Mouse (Mus musculus) layer of hippocampus, adult 11-12 months (tissue): ENCODE data around the gene Ccdc78.
A peak's percentile ranks its signal among the peaks of the same experiment; 100 is the strongest.

Experiments
- DNase-seq: peaks from one replicate; pipeline ENCODE4 v3.0.0; 2022; ENCODE audit warnings: low spot score

Gene Ccdc78

DNA sequence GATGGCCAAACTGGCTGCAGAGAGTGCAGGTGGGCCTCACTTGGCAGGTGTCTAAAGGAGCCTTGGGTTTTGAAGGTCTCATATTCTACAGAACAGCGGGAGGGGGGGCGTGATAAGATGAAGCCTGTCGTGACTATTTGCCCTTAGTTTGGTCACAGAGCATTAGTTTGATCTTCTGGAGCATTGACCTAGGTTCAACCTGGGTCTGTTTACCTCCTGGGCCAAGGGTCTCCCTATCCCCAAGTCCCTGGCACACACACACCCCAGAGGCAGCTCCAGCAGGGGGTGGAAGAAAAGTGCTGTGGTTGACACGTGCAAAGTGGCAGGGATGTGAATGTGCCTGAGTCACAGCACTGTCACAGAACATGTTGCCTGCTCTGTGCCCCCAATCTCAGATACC is 24.5 kb downstream of the Ccdc78 start:
- DNase-seq: no peak

DNA sequence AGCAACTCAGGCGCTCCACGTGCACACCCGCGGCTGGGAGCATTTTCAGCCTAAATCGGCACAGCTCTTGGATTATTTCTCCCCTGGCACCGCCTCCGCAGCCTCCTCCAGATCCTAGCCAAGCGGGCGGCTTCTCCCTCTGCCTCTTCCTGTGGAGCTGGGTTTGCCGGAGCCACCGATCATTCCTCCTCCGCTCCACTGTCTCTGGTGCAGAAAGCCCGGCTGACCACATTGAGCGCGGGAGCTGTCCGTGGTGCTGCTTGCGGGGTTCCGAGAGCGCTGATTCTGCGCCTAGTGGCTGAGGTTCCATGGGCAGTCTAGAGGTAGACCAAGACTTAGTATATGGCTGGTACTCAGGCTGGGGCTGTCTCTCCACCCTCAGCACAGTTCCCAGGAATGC is 27.1 kb downstream of the Ccdc78 start:
- DNase-seq: peak; percentile 81

DNA sequence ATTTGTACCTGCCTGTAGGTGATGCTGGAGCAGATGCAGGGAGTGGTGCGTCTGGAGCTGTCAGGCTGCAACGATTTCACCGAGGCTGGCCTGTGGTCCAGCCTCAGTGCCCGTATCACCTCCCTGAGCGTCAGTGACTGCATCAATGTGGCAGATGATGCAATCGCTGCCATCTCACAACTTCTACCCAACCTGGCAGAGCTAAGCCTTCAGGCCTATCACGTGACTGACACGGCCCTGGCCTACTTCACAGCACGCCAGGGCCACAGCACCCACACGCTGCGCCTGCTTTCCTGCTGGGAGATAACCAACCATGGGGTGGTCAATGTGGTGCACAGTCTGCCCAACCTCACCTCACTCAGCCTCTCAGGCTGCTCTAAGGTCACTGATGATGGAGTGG is 31.3 kb downstream of the Ccdc78 start:
- DNase-seq: no peak

DNA sequence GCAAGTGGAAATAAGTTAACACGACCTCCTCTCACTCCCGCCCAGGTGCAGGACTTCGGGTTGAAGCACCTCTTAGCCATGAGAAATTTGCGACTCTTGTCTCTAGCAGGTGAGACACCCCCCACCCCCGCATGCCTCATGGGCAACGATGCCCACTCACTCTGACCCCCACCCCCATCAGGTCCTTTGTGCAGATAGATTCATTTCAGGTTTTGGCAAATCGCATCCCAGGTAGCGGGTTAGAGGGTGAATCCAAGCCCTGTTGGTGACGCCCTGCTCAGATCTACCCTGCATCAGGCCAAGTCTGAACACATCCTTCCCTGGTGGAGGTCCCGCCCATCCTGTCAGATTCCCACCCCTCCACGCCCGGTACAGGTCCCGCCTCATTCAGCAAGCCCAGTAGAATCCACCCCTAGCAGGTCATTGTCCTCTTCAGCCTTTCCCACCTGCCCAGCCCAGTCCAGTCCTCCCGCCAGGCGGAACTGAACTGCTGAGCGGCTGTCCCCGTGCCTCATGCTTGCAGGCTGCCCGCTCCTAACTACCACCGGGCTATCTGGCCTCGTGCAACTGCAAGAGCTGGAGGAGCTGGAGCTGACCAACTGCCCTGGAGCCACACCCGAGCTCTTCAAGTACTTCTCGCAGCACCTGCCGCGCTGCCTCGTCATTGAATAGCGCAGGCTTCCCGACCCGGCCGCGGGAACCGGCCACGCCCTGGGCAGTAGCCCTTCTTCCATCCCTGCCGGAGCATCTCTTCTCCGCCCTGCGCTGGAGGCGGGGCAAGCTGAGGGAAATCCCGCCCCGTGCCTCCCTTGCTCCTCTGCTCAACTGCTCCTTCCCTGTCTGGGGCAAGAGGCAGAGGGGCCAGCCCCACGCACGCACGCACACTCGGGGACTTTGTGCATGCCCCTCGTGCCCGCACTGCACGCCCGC is 32.7 kb downstream of the Ccdc78 start:
- no peak for DNase-seq

DNA sequence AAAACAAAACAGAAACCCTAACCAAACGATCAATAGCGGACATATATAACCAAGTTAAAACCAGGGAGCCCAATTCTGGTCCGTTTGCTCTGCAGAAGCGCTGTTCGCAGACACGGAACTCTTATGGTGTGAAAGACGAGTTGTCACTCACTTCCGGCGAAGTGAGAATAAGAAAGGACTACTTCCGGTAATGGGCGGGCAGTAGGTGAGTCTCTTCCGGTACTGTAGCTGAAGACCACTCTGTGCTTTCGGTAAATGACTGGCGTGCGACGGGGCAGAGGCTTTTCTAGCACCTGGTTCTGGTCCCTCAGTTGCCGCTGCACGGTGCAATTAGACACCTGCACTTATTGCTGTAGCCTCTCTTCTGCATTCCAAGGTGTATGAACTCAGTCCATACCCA is 37.1 kb downstream of the Ccdc78 start, which contains the start of gene Wdr24:
TSS of gene Wdr24 (plus strand) at position 176 of the 400 bp plus-strand sequence.
- DNase-seq: peak; percentile 86

DNA sequence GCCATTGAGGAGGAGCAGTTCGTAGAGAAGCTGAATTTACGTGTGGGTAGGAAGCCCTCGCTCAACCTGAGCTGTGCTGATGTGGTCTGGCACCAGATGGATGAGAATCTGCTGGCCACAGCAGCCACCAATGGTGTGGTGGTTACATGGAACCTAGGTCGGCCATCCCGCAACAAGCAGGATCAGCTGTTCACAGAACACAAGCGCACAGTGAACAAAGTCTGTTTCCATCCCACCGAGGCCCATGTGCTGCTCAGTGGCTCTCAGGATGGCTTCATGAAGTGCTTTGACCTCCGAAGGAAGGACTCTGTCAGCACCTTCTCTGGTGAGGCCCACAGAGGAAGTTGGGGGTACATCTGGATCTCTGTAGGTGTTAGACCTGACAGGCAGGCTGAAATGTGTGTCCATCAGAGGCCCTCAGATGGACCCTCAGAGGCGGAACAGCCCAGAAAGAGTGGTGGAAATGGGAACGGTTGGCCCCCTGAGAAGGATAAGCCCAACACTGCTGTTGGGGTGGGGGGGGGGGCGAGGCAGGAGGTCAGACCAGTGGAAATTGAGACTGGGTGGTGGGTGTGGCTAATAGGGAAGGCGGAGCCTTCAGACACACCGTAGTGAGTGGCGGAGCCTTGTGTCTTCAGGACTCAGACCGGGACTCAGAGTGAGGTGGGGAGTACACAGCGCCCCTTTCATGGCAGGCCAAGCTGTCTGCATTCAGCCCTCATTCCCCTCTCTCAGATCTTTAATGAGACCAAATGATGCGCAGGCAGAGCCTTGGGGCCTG is 38.2 kb downstream of the Ccdc78 start:
- no peak for DNase-seq

DNA sequence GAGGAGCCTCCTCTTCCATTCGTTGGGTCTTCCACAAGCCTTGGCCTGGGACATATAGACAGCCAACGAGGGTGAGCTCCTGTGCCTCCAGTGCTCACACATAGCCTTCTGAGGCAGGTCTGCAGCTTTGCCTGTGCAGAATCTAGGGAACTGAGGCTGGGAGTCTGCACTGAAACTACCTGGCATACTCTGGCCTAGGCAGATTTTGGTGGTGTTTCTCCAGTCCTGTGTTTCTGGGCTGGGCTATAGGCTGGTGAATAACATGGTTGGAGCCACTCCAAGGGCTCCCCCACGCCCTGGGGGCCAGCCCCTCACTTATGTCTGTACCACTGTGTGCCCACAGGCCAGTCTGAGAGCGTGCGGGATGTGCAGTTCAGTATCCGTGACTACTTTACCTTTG is 38.9 kb downstream of the Ccdc78 start:
- no peak for DNase-seq

DNA sequence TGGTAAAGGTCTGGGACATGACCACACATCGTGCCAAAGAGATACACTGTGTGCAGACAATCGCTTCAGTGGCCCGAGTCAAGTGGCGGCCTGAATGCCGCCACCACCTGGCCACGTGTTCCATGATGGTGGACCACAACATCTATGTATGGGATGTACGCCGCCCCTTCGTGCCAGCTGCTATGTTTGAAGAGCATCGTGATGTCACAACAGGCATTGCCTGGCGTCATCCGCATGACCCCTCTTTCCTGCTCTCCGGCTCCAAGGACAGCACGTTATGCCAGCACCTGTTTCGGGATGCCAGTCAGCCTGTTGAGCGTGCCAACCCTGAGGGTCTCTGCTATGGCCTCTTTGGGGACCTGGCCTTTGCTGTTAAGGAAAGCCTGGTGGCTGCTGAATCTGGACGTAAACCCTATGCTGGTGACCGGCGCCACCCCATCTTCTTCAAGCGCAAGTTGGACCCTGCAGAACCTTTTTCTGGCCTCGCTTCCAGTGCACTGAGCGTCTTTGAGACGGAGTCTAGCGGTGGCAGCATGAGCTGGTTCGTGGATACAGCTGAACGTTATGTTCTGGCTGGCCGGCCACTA is 39.7 kb downstream of the Ccdc78 start:
- DNase-seq: no peak

DNA sequence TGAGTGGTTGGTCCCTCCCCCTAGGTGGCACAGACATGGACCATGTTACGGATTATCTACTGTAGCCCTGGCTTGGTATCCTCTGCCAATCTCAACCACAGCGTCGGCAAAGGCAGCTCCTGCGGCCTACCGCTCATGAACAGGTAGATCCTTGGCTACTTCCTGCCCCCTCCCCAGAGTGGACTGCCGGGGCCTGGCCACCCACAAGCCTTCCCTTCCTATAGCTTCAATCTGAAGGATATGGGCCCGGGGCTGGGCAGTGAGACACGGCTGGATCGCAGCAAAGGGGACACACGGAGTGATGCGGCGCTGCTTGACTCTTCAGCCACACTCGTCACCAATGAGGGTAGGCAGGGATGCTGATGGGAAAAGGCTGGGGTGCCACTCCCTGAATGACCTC is 40.6 kb downstream of the Ccdc78 start:
- no peak for DNase-seq

DNA sequence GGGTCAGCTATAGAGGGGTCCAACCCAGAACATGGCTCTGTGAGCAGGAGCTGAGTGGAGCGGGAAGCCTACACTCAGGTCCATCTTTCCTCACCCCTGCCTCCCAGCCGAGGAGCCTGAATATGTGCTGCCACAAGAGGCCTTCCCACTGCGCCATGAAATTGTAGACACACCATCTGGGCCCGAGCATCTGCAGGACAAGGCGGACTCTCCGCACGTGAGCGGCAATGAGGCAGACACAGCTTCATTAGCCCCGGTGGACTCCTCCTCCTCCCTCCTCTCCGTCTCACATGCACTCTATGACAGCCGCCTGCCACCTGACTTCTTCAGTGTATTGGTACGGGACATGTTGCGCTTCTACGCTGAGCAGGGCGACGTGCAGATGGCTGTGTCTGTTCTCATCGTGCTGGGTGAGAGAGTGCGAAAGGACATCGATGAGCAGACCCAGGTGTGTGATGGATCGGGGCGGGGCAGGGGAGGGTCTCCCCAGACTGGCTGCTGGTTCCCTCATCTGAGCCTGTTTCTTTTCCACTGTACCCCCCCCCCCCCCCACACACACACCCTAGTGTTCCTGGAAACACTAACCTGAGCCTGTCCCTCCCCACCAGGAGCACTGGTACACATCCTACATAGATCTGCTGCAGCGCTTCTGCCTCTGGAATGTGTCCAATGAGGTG is 41.3 kb downstream of the Ccdc78 start:
- no peak for DNase-seq

DNA sequence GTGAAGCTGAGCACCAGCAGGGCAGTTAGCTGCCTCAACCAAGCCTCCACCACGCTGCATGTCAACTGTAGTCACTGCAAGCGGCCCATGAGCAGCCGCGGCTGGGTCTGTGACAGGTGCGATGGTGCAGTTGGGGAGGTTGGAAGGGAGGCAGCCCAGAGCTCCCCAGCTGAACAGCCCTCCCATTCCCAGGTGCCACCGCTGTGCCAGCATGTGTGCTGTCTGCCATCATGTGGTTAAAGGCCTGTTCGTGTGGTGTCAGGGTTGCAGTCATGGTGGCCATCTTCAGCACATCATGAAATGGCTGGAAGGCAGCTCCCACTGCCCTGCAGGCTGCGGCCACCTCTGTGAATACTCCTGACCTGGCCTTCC is 41.8 kb downstream of the Ccdc78 start:
- DNase-seq: no peak

DNA sequence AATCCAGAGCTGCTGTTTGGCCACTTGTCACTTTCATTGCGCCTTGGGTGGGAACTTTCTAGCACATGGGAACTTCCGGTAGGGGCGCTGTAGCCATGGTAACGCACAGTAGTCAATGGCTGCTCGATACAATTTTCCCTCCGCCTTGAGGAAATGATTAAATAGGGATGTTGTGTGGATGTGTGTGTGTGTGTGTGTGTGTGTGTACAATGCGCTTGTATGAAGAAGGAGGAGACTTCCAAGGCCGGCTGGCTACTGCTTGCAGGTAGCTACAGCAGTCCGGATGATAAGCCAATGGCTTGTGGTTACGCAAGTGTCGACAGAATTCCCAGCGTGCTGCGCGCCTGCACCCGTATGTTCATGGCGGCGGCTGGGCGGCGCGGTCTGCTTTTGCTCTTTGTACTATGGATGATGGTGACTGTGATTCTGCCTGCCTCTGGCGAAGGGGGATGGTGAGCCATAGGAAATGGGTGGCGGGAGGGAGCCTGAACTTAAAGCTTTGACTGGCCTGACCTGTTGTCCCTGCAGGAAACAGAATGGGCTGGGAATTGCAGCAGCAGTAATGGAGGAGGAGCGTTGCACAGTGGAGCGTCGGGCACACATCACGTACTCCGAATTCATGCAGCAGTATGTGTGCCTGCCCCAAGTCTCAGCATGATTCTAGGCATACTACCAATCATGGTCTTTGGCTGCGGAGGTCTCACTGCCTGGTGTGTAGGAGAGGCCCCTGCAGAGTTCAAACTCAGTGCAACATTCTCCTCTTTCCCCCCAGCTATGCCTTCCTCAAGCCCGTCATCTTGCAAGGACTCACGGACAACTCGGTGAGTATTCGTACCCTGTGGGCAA is 42.6 kb downstream of the Ccdc78 start, which contains the start of gene Jmjd8:
TSS of gene Jmjd8 (plus strand) at position 156 of the 846 bp plus-strand sequence.
- DNase-seq: peak; percentile 84

DNA sequence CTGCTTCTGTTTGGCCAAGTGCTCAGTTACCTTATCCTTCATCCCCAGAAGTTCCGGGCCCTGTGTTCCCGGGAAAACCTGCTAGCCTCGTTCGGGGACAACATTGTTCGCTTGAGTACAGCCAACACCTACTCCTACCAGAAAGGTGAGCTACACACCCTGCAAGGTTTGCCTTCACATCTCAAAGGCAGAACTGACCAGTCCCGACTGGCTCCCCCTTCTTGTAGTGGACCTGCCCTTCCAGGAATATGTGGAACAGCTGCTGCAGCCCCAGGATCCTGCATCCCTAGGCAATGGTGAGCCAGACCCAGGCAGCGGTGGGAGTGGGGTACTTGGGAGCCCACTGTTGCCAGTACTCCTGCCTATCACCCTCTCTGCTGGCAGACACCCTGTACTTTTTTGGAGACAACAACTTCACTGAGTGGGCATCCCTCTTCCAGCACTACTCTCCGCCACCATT is 43.2 kb downstream of the Ccdc78 start:
- DNase-seq: no peak

DNA sequence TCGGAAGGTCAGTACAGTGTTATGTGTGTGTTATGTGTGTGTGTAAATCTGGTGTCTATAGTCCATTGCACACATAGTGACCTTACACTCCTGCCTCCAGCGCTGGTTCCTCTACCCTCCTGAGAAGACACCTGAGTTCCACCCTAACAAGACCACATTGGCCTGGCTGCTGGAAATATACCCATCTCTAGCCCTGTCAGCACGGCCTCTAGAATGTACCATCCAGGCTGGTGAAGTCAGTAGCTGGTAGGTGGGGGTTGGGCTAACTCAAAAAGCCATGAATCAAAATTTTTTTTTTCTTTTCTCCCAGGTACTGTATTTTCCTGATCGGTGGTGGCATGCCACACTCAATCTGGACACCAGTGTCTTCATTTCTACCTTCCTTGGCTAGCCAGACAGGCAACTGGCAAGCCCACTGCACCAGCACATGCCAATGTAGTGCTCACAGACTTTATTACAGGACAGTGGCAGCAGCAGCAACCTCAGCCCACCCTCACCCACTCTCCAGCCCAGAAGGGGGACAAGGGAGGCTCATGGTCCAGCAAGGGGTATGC is 43.9 kb downstream of the Ccdc78 start:
- no peak for DNase-seq

DNA sequence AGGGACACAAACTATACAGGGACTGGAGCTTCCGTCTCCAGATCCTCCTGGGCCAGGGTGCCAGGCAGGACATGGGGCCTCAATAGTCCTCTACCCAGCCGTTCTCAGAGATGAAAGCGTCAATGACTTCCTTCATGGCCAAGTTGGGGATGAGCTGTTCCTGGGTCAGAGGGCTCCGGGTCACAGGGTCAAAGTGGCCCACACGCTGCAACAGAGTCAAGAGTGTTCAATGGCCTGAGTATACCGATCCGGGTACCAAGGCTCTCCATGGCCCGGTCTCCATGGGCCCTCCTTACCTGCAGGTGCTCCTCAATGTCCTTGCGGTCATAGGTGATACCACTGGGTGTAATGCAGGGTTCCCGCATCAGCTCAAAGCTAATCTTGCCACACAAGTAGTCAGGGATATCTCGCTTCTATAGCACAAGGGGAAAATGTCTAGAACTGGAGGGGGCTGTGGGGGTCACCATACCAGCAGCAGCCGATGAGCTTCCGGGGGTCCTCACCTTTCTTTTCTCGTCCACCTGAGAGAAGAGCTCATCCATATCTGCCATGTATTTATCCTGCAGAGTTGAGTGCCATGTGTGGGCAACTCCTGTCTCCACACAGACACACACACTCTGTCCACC is 44.5 kb downstream of the Ccdc78 start:
- no peak for DNase-seq

DNA sequence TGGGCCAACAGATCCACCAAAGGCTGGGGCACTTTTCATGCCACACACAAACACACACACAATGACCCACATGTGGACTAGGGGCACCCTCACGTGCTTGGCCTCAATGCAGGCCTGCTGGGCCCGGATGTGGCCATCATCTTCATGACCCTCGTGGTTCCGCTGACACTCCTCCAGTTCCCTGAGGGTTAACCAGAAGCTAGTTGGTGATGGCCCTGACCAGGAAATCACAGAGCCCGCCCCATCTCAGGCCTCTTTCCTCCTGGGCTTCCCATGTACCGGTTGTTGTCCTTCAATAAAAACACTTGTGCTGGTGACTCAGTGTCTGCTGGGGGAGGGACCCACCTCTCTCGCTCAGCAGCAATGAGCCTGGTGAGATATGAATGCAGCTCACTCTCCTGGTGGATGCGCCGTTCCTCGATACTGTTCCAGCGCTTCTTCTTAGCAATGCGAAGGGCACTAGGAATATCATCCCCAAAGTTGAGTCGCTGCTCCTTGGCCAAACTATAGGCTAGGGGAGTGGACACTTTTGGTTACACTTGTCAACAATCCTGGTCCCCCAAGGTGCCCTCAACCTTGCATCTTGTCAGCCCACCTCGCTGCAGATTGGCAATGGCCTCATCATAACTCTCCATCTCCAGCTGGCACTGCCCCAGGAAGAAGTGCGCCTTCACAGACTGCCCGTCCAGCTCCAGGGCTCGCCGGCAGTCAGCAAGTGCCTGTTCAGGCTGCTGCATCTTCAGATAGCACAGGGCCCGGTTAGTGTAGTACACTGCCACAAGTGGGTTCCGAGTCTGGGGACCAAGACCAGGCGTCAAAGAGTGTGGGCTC is 45.3 kb downstream of the Ccdc78 start:
- DNase-seq: no peak

DNA sequence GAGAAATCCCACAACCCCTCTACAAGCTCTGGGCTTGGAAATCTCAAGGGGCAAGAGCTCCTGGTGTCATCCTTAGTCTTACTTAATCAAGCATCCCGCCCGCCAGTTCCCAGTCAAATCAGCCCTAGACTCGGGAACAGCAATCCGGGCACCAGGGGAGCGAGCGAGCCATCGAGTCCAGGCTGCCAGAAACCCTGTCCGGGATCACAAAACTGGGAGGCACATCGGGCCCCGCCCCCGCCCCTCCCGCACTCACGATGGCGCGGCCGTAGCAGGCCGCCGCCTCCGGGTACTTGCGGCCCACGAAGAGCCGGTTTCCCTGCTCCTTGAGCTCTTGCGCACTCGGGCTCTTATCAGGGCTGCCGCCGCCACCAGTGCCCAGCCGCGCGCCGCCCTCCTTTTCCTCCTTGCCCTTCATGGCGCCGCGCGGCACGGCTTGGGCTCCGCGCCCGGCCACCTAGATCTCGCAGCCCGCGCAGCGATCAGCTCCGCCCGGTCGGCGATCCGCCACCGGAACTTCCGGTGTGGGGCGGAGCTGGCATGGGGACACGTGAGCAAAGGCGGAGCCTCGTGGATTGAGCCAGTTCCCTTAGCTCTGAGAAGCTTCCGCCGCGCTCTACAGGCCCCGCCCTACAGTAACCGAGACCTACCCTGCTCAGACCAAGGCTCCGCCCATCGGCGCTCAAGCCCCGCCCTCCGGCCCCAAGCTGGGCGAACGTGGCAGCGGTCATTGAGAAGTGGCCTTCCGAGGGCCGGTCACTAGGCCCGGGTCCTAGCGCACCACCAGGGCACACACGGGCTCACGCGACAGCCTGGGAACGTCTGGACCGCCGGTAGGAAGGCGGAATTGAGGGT is 46.3 kb downstream of the Ccdc78 start:
- peak; percentile 99 for DNase-seq

DNA sequence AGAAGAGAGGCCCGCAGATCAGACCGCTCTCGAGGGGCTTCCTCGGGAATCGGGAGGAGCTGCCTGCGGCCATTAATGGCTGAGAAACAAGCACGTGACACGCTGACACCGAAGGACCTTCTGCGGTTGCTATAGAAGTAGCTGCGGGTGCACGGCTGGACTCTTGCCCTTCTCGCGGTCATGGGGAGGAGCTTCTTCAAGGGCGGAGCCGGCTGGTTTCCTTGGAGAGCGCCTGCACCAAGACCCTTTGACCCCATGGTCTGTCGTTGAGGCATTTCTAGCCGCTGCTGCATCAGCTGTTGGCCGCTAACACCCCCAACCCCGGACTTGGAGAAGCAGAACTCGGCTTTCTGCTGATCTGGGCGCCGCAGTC is 46.9 kb downstream of the Ccdc78 start, which contains the start of gene Stub1:
TSS of gene Stub1 (minus strand) at position 114 of the 373 bp plus-strand sequence.
- peak; percentile 89 for DNase-seq
